Mouse (Mus musculus): ENCODE measurements around the gene Btbd8. TPM values are rescaled to one million over a fixed set of nuclear protein-coding genes. Genes with fewer than 3 reads are reported as not detected.

The Btbd8 gene
- polyA plus RNA-seq, 1 experiment = 1.2 TPM

GRCm38 (mm10) chr5:107449620-107450019 lies 11.8 kb downstream of the Btbd8 start:
- Histone ChIP-seq H3K27me3 (replicated peaks; ENCODE audit: control insufficient read depth, insufficient read depth, low read length) (no peaks in the 10 kb centered on the region), H3K4me3 (ENCODE audit: insufficient read depth, low read depth, low read length) (no peak overlapping the region), H3K36me3 (ENCODE audit: control insufficient read depth, insufficient read depth, low read length) (no peaks in the 10 kb centered on the region), H3K27ac (ENCODE audit: insufficient read depth, low read depth, low read length) (no peak overlapping the region), H3K4me1 (ENCODE audit: control insufficient read depth, insufficient read depth, low read length) (no peaks in the 10 kb centered on the region)
- 89% methylated on average over 5 of the region's 5 CpGs for WGBS
- no peak for TF ChIP-seq POLR2A (IDR thresholded peaks at IDR 0.05; ENCODE audit: low read depth, low read length)
- no peak for TF ChIP-seq CTCF (conservative IDR thresholded peaks at IDR 0.05; ENCODE audit: insufficient read depth, insufficient read length, low read depth, low read length)
- DNase-seq = no peak

- WGBS = 94% methylated on average over 5 of the region's 5 CpGs
- TF ChIP-seq POLR2A (IDR thresholded peaks at IDR 0.05; ENCODE audit: low read depth, low read length) (no peak), CTCF (conservative IDR thresholded peaks at IDR 0.05; ENCODE audit: insufficient read depth, insufficient read length, low read depth, low read length) (no peak)
- Histone ChIP-seq H3K36me3 (ENCODE audit: control insufficient read depth, insufficient read depth, low read length) (no peaks in the 10 kb centered on the region), H3K4me1 (ENCODE audit: control insufficient read depth, insufficient read depth, low read length) (no peaks in the 10 kb centered on the region), H3K27me3 (replicated peaks; ENCODE audit: control insufficient read depth, insufficient read depth, low read length) (no peaks in the 10 kb centered on the region), H3K4me3 (ENCODE audit: insufficient read depth, low read depth, low read length) (no peak overlapping the region), H3K27ac (ENCODE audit: insufficient read depth, low read depth, low read length) (no peak overlapping the region)
- no peak for DNase-seq
Measured at GRCm38 (mm10) chr5:107450299-107450698, 12.5 kb downstream of the Btbd8 start.

GRCm38 (mm10) chr5:107462147-107463076 lies 24.6 kb downstream of the Btbd8 start:
- 92% methylated on average over 4 of the region's 4 CpGs for WGBS
- no peak overlapping the region for H3K4me3 ChIP-seq (ENCODE audit: insufficient read depth, low read depth, low read length)
- no peaks in the 10 kb centered on the region for H3K27me3 ChIP-seq (replicated peaks; ENCODE audit: control insufficient read depth, insufficient read depth, low read length)
- no peak for DNase-seq
- no peak overlapping the region for H3K27ac ChIP-seq (ENCODE audit: insufficient read depth, low read depth, low read length)
- H3K4me1 ChIP-seq (ENCODE audit: control insufficient read depth, insufficient read depth, low read length) = no peaks in the 10 kb centered on the region
- no peaks in the 10 kb centered on the region for H3K36me3 ChIP-seq (ENCODE audit: control insufficient read depth, insufficient read depth, low read length)
- TF ChIP-seq CTCF (conservative IDR thresholded peaks at IDR 0.05; ENCODE audit: insufficient read depth, insufficient read length, low read depth, low read length) = no peak
- no peak for TF ChIP-seq POLR2A (IDR thresholded peaks at IDR 0.05; ENCODE audit: low read depth, low read length)

GRCm38 (mm10) chr5:107466501-107466900 lies 28.7 kb downstream of the Btbd8 start:
- H3K27me3 ChIP-seq (replicated peaks; ENCODE audit: control insufficient read depth, insufficient read depth, low read length) = no peaks in the 10 kb centered on the region
- H3K4me1 ChIP-seq (ENCODE audit: control insufficient read depth, insufficient read depth, low read length) = no peaks in the 10 kb centered on the region
- 75% methylated on average over 5 of the region's 5 CpGs for WGBS
- DNase-seq = no peak
- no peaks in the 10 kb centered on the region for H3K36me3 ChIP-seq (ENCODE audit: control insufficient read depth, insufficient read depth, low read length)
- no peak overlapping the region for H3K4me3 ChIP-seq (ENCODE audit: insufficient read depth, low read depth, low read length)
- no peak for TF ChIP-seq POLR2A (IDR thresholded peaks at IDR 0.05; ENCODE audit: low read depth, low read length)
- no peak for TF ChIP-seq CTCF (conservative IDR thresholded peaks at IDR 0.05; ENCODE audit: insufficient read depth, insufficient read length, low read depth, low read length)
- H3K27ac ChIP-seq (ENCODE audit: insufficient read depth, low read depth, low read length) = no peak overlapping the region

- Histone ChIP-seq H3K4me1 (ENCODE audit: control insufficient read depth, insufficient read depth, low read length) (no peaks in the 10 kb centered on the region), H3K27ac (ENCODE audit: insufficient read depth, low read depth, low read length) (no peak overlapping the region)
- WGBS = 90% methylated on average over 4 of the region's 4 CpGs
Measured at GRCm38 (mm10) chr5:107467098-107467497, 29.3 kb downstream of the Btbd8 start.

GRCm38 (mm10) chr5:107470600-107471329 lies 33.0 kb downstream of the Btbd8 start:
- no peak for DNase-seq
- TF ChIP-seq CTCF (conservative IDR thresholded peaks at IDR 0.05; ENCODE audit: insufficient read depth, insufficient read length, low read depth, low read length) (no peak), POLR2A (IDR thresholded peaks at IDR 0.05; ENCODE audit: low read depth, low read length) (no peak)
- H3K4me3 ChIP-seq (ENCODE audit: insufficient read depth, low read depth, low read length) = no peak overlapping the region
- no peak overlapping the region for H3K27ac ChIP-seq (ENCODE audit: insufficient read depth, low read depth, low read length)
- no peaks in the 10 kb centered on the region; the same call in 1 of the 2 replicates for H3K36me3 ChIP-seq (ENCODE audit: control insufficient read depth, insufficient read depth, low read length)
- 78% methylated on average over 10 of the region's 10 CpGs for WGBS
- H3K27me3 ChIP-seq (replicated peaks; ENCODE audit: control insufficient read depth, insufficient read depth, low read length) = no peaks in the 10 kb centered on the region
- H3K4me1 ChIP-seq (ENCODE audit: control insufficient read depth, insufficient read depth, low read length) = no peaks in the 10 kb centered on the region

More at GRCm38 (mm10) chr5:107467098-107467497, 29.3 kb downstream of the Btbd8 start:
- no peaks in the 10 kb centered on the region for H3K36me3 ChIP-seq (ENCODE audit: control insufficient read depth, insufficient read depth, low read length)
- H3K27me3 ChIP-seq (replicated peaks; ENCODE audit: control insufficient read depth, insufficient read depth, low read length) = no peaks in the 10 kb centered on the region
- DNase-seq = no peak
- no peak for TF ChIP-seq POLR2A (IDR thresholded peaks at IDR 0.05; ENCODE audit: low read depth, low read length)
- no peak for TF ChIP-seq CTCF (conservative IDR thresholded peaks at IDR 0.05; ENCODE audit: insufficient read depth, insufficient read length, low read depth, low read length)
- no peak overlapping the region for H3K4me3 ChIP-seq (ENCODE audit: insufficient read depth, low read depth, low read length)

- Histone ChIP-seq H3K36me3 (ENCODE audit: control insufficient read depth, insufficient read depth, low read length) (no peaks in the 10 kb centered on the region), H3K27me3 (replicated peaks; ENCODE audit: control insufficient read depth, insufficient read depth, low read length) (no peaks in the 10 kb centered on the region), H3K4me1 (ENCODE audit: control insufficient read depth, insufficient read depth, low read length) (no peaks in the 10 kb centered on the region), H3K27ac (ENCODE audit: insufficient read depth, low read depth, low read length) (no peak overlapping the region), H3K4me3 (ENCODE audit: insufficient read depth, low read depth, low read length) (no peak overlapping the region)
- WGBS = 95% methylated on average over 2 of the region's 2 CpGs
- no peak for TF ChIP-seq POLR2A (IDR thresholded peaks at IDR 0.05; ENCODE audit: low read depth, low read length)
- TF ChIP-seq CTCF (conservative IDR thresholded peaks at IDR 0.05; ENCODE audit: insufficient read depth, insufficient read length, low read depth, low read length) = no peak
- no peak for DNase-seq
Measured at GRCm38 (mm10) chr5:107480194-107480593, 42.4 kb downstream of the Btbd8 start.

All from kidney, adult 2 months (tissue).